Mouse (Mus musculus): Measurements from ENCODE around the gene Col19a1. TPM values are rescaled to one million over a fixed set of nuclear protein-coding genes. Genes with fewer than 3 reads are reported as not detected.

The Col19a1 gene
- total RNA-seq, 1 experiment = not detected

- Histone ChIP-seq H3K9ac (ENCODE audit: insufficient read depth, low read depth, low read length, poor library complexity, severe bottlenecking) (no peak overlapping the region), H3K4me3 (ENCODE audit: insufficient read depth in 1 of 2, low read depth in 1 of 2, low read length in 2 of 2, poor library complexity in 1 of 2, severe bottlenecking in 1 of 2) (no peak overlapping the region), H3K36me3 (ENCODE audit: control insufficient read depth, insufficient read depth, low read length, poor library complexity, severe bottlenecking) (no peaks in the 10 kb centered on the region), H3K9me3 (ENCODE audit: control insufficient read depth, insufficient read depth, low read depth, low read length) (no peaks in the 10 kb centered on the region), H3K27ac (ENCODE audit: insufficient read depth, low read depth, low read length, poor library complexity, severe bottlenecking) (no peak overlapping the region), H3K4me1 (ENCODE audit: control insufficient read depth in 2 of 2, insufficient read depth in 2 of 2, low read length in 2 of 2, poor library complexity in 1 of 2) (no peaks in the 10 kb centered on the region)
- TF ChIP-seq ZNF384 (IDR thresholded peaks at IDR 0.05; ENCODE audit: low read depth, low read length) = no peak
- TF ChIP-seq ZC3H11A (IDR thresholded peaks at IDR 0.05; ENCODE audit: borderline replicate concordance, low read depth, low read length) = no peak
- no peak for TF ChIP-seq MAFK (IDR thresholded peaks at IDR 0.05; ENCODE audit: insufficient read depth, low read depth, low read length)
- TF ChIP-seq HCFC1 (IDR thresholded peaks at IDR 0.05; ENCODE audit: borderline replicate concordance, insufficient read depth, low read length) = no peak
- TF ChIP-seq CHD2 (IDR thresholded peaks at IDR 0.05; ENCODE audit: low read depth, low read length) = no peak
- in situ Hi-C loops (cut with MboI; ENCODE audit: low sequenced_read_pairs in 2 of 2, unreplicated experiment in 2 of 2) = no loop called here
- no peak for DNase-seq (ENCODE audit: low read depth, low spot score)
These were observed 338.8 kb downstream of the Col19a1 start for GRCm38 (mm10) chr1:24248294-24249104.

- peak; percentile 25 for DNase-seq (ENCODE audit: low read depth, low spot score)
- H3K9me3 ChIP-seq (ENCODE audit: control insufficient read depth, insufficient read depth, low read depth, low read length) = no peaks in the 10 kb centered on the region
- no peaks in the 10 kb centered on the region for H3K36me3 ChIP-seq (ENCODE audit: control insufficient read depth, insufficient read depth, low read length, poor library complexity, severe bottlenecking)
- no peaks in the 10 kb centered on the region for H3K4me1 ChIP-seq (ENCODE audit: control insufficient read depth in 2 of 2, insufficient read depth in 2 of 2, low read length in 2 of 2, poor library complexity in 1 of 2)
- in situ Hi-C loops (cut with MboI; ENCODE audit: low sequenced_read_pairs in 2 of 2, unreplicated experiment in 2 of 2) = no loop called here
- H3K9ac ChIP-seq (ENCODE audit: insufficient read depth, low read depth, low read length, poor library complexity, severe bottlenecking) = 0 out of 2 replicates have a peak overlapping the region, but pooled peaks have one; percentile 2
- no peak overlapping the region for H3K27ac ChIP-seq (ENCODE audit: insufficient read depth, low read depth, low read length, poor library complexity, severe bottlenecking)
- H3K4me3 ChIP-seq (ENCODE audit: insufficient read depth in 1 of 2, low read depth in 1 of 2, low read length in 2 of 2, poor library complexity in 1 of 2, severe bottlenecking in 1 of 2) = peak overlapping the region in 1 of 2 experiments; percentile 46; a peak in 1 of 4 replicates
- TF ChIP-seq MAFK (IDR thresholded peaks at IDR 0.05; ENCODE audit: insufficient read depth, low read depth, low read length) = peak; percentile 27; the same call in 1 of the 2 replicates
- TF ChIP-seq HCFC1 (IDR thresholded peaks at IDR 0.05; ENCODE audit: borderline replicate concordance, insufficient read depth, low read length) = no peak
These were observed 341.4 kb downstream of the Col19a1 start for GRCm38 (mm10) chr1:24245700-24246375.

GRCm38 (mm10) chr1:24244931-24245330 is 342.3 kb downstream of the Col19a1 start:
- Histone ChIP-seq H3K9me3 (ENCODE audit: control insufficient read depth, insufficient read depth, low read depth, low read length) (no peaks in the 10 kb centered on the region), H3K4me1 (ENCODE audit: control insufficient read depth in 2 of 2, insufficient read depth in 2 of 2, low read length in 2 of 2, poor library complexity in 1 of 2) (no peaks in the 10 kb centered on the region), H3K4me3 (ENCODE audit: insufficient read depth in 1 of 2, low read depth in 1 of 2, low read length in 2 of 2, poor library complexity in 1 of 2, severe bottlenecking in 1 of 2) (no peak overlapping the region), H3K27ac (ENCODE audit: insufficient read depth, low read depth, low read length, poor library complexity, severe bottlenecking) (no peak overlapping the region), H3K9ac (ENCODE audit: insufficient read depth, low read depth, low read length, poor library complexity, severe bottlenecking) (no peak overlapping the region), H3K36me3 (ENCODE audit: control insufficient read depth, insufficient read depth, low read length, poor library complexity, severe bottlenecking) (no peaks in the 10 kb centered on the region)
- no peak for DNase-seq (ENCODE audit: low read depth, low spot score)
- in situ Hi-C loops (cut with MboI; ENCODE audit: low sequenced_read_pairs in 2 of 2, unreplicated experiment in 2 of 2) = no loop called here
- TF ChIP-seq HCFC1 (IDR thresholded peaks at IDR 0.05; ENCODE audit: borderline replicate concordance, insufficient read depth, low read length) (no peak), ZC3H11A (IDR thresholded peaks at IDR 0.05; ENCODE audit: borderline replicate concordance, low read depth, low read length) (no peak), MAFK (IDR thresholded peaks at IDR 0.05; ENCODE audit: insufficient read depth, low read depth, low read length) (no peak), ZNF384 (IDR thresholded peaks at IDR 0.05; ENCODE audit: low read depth, low read length) (no peak), CHD2 (IDR thresholded peaks at IDR 0.05; ENCODE audit: low read depth, low read length) (no peak)

- Histone ChIP-seq H3K9me3 (ENCODE audit: control insufficient read depth, insufficient read depth, low read depth, low read length) (no peaks in the 10 kb centered on the region), H3K27ac (ENCODE audit: insufficient read depth, low read depth, low read length, poor library complexity, severe bottlenecking) (no peak overlapping the region), H3K36me3 (ENCODE audit: control insufficient read depth, insufficient read depth, low read length, poor library complexity, severe bottlenecking) (no peaks in the 10 kb centered on the region), H3K9ac (ENCODE audit: insufficient read depth, low read depth, low read length, poor library complexity, severe bottlenecking) (no peak overlapping the region), H3K4me1 (ENCODE audit: control insufficient read depth in 2 of 2, insufficient read depth in 2 of 2, low read length in 2 of 2, poor library complexity in 1 of 2) (no peaks in the 10 kb centered on the region), H3K4me3 (ENCODE audit: insufficient read depth in 1 of 2, low read depth in 1 of 2, low read length in 2 of 2, poor library complexity in 1 of 2, severe bottlenecking in 1 of 2) (no peak overlapping the region)
- DNase-seq (ENCODE audit: low read depth, low spot score) = no peak
- in situ Hi-C loops (cut with MboI; ENCODE audit: low sequenced_read_pairs in 2 of 2, unreplicated experiment in 2 of 2) = no loop called here
- TF ChIP-seq ZC3H11A (IDR thresholded peaks at IDR 0.05; ENCODE audit: borderline replicate concordance, low read depth, low read length) = no peak
- no peak for TF ChIP-seq CHD2 (IDR thresholded peaks at IDR 0.05; ENCODE audit: low read depth, low read length)
- TF ChIP-seq MAFK (IDR thresholded peaks at IDR 0.05; ENCODE audit: insufficient read depth, low read depth, low read length) = no peak
- TF ChIP-seq ZNF384 (IDR thresholded peaks at IDR 0.05; ENCODE audit: low read depth, low read length) = no peak
- TF ChIP-seq HCFC1 (IDR thresholded peaks at IDR 0.05; ENCODE audit: borderline replicate concordance, insufficient read depth, low read length) = no peak
These were observed 347.1 kb downstream of the Col19a1 start for GRCm38 (mm10) chr1:24240039-24240691.

Data from ES-E14 (cell line).